Mouse (Mus musculus) Muller cell, postnatal 12 days (primary cell): ENCODE results near the gene Klhdc3.

Source experiments
- DNase-seq: peaks from one replicate; pipeline ENCODE4 v3.0.0-alpha.2; 2015; ENCODE audit errors: inconsistent ontology term

The Klhdc3 gene

GRCm38 (mm10) chr17:46680760-46681373, at the start of gene Klhdc3:
TSS of gene Klhdc3 (minus strand) at chr17:46680914.
- peak; percentile 100 for DNase-seq

- no peak for DNase-seq
Measured at GRCm38 (mm10) chr17:46728904-46729318, 48.2 kb upstream of the Klhdc3 start, which contains the start of gene Gnmt. TSS of gene Gnmt (minus strand) at chr17:46729168.

- no peak for DNase-seq
Measured at GRCm38 (mm10) chr17:46728496-46728895, 47.8 kb upstream of the Klhdc3 start.

GRCm38 (mm10) chr17:46728021-46728420, 47.3 kb upstream of the Klhdc3 start:
- DNase-seq: no peak

GRCm38 (mm10) chr17:46727271-46727670, 46.6 kb upstream of the Klhdc3 start:
- no peak for DNase-seq

GRCm38 (mm10) chr17:46725731-46726645, 45.3 kb upstream of the Klhdc3 start:
- no peak for DNase-seq

- peak; percentile 32 for DNase-seq
Measured at GRCm38 (mm10) chr17:46725273-46725672, 44.6 kb upstream of the Klhdc3 start.

GRCm38 (mm10) chr17:46724477-46725084, 43.9 kb upstream of the Klhdc3 start:
- no peak for DNase-seq

- no peak for DNase-seq
Measured at GRCm38 (mm10) chr17:46721077-46721476, 40.4 kb upstream of the Klhdc3 start.

GRCm38 (mm10) chr17:46714756-46715481, 34.2 kb upstream of the Klhdc3 start:
- DNase-seq: no peak

GRCm38 (mm10) chr17:46713849-46714248, 33.1 kb upstream of the Klhdc3 start:
- DNase-seq: no peak

- DNase-seq: no peak
Measured at GRCm38 (mm10) chr17:46712442-46712841, 31.7 kb upstream of the Klhdc3 start.

GRCm38 (mm10) chr17:46711612-46712271, 31.0 kb upstream of the Klhdc3 start:
- DNase-seq: peak; percentile 67

- DNase-seq: peak; percentile 94
Measured at GRCm38 (mm10) chr17:46710959-46711597, 30.4 kb upstream of the Klhdc3 start, which contains the start of gene Pex6. TSS of gene Pex6 (plus strand) at chr17:46711463.

GRCm38 (mm10) chr17:46706375-46707089, 25.8 kb upstream of the Klhdc3 start:
- no peak for DNase-seq

- peak; percentile 99 for DNase-seq
Measured at GRCm38 (mm10) chr17:46704887-46705835, 24.4 kb upstream of the Klhdc3 start, which contains the start of gene Ppp2r5d. TSS of gene Ppp2r5d (minus strand) at chr17:46705111.

- peak; percentile 14 for DNase-seq
Measured at GRCm38 (mm10) chr17:46703971-46704886, 23.5 kb upstream of the Klhdc3 start.

GRCm38 (mm10) chr17:46702506-46702905, 21.8 kb upstream of the Klhdc3 start:
- DNase-seq: no peak
